Mouse (Mus musculus) hematopoietic stem cell, adult 5-6 weeks (primary cell): ENCODE results near the gene Blzf1. TPM values are rescaled to one million over a fixed set of nuclear protein-coding genes. Genes with fewer than 3 reads are reported as not detected.

ENCODE experiments used
- ATAC-seq, 2 experiments: fragments of 125-278 bp in 1 of 2; replicated peaks in 1 of 2; 2 replicates each; pipeline ENCODE4 v1.8.0; 2016 to 2017; ENCODE audit warnings: inconsistent platforms in 2 of 2, mild to moderate bottlenecking in 2 of 2, moderate number of reproducible peaks in 2 of 2, low read depth in 1 of 2, moderate TSS enrichment in 1 of 2; ENCODE audit not compliant: low FRiP score in 2 of 2, poor library complexity in 2 of 2, severe bottlenecking in 2 of 2, insufficient read depth in 1 of 2, low TSS enrichment in 1 of 2
- total RNA-seq: library from RNA; stranded (forward); fragments of 172-1452, 232-1000 nt; gene quantifications from 2 replicates; pipeline ENCODE4 v1.2.3, GENCODE M21; 2017

Gene Blzf1
- 41.2 and 56.4 TPM in 2 replicates for total RNA-seq

DNA sequence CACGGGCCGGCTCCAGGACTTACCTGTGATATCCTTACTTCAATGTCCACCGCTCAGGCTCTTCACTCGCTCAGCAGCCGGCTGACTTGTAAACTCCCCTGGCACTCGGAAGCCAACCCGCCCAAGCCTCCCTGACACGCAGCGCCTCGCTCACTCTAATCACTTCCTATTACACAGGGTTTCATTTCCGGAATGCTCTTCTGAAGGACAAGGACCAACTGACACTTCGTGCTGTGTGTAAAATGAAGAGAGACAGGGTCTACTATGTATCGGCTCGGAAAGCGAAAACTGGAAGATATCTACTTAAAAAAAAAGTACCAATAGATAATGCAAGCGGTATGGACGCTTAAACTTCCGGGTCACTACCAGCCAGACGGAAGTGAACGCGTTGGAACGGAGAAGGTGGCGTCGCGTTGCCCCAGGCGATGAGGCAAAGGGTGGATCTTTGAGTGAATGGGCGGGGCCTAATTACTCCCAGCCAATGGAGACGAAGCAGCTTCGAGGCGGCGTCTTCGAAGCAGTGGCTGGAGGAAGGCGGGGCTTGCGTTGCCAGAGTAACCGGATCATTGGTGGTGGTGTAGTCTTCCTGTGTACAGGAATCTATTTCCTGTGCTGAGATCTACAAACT, at the start of gene Blzf1:
TSS of gene Blzf1 (minus strand) at position 366 of the 628 bp plus-strand sequence.
- ATAC-seq = peak; percentile 99 to 100

DNA sequence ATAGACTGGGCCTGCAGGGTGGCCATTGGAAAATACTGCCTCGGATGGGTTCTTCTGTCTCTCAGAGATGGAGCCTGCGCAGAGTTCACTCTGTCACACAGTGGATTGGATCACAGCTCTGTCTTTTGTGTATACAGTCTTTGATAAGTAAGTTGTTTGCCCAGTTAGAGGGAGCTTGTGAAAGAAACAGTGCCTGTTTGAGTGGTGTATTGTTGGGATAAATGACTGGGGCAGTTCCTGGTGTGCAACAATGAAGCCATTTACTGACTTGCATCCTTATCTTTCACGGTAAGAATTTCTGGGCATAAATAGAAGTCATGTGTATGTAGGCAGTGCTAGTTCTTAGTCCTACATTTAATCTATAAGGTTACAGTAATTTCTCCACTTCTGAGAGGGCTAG, 46.2 kb upstream of the Blzf1 start:
- ATAC-seq = no peak

DNA sequence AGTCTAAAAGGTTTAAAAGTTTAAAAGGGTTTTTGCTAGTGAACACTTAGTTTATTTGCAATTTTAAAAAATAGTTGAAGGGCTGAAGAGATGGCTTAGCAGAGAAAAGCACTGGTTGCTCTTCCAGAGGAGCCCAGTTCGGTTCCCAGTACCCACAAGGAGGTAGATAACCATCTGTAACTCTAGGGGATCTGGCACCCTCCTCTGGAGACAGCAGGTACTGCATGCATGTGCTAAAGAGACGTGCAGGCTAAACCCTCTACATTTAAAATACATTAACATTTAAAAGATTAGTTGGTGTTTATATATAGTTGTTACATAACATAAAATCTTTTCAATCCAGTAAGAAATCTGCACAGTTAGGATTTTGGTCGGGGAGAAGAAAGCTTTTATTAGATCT, 34.9 kb upstream of the Blzf1 start:
- no peak; a peak in 1 of 4 replicates for ATAC-seq

DNA sequence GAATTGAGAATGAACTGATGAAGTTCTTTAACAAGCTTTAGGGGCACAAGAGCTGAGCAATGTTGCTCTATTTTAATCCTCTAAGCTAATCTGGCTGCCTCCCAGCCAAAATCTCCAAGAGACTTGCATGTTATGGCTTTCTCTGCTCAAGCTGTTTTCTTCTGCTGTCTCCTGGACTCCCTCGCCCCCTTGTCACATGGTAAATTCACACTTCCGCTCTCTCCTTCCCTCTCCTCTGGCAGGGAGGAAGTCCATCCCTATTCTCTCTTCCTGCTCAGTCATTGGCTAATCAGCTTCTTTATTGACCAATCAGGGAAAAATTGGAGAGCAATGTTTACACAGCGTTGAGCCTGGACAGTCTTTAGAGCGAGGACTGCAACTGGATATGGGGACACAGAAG, 28.6 kb upstream of the Blzf1 start:
- ATAC-seq = no peak

DNA sequence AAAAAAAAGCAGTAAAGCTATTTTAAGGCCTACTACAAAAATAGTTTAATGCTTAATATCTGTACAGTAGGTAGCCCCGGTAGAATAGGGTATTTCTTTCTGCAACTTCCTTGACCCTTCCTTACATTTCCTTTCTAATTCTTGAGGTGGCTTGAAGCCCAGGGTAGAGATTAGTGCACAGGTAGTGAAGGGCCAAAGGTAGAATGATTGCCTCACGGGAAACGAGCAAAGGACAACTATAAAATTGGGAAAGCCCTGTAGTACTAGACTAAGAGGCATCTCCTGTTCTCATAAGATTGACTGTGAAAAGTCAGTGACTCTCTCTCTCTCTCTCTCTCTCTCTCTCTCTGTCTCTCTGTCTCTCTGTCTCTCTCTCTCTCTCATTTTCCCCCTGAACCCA, 28.1 kb upstream of the Blzf1 start:
- ATAC-seq = no peak

DNA sequence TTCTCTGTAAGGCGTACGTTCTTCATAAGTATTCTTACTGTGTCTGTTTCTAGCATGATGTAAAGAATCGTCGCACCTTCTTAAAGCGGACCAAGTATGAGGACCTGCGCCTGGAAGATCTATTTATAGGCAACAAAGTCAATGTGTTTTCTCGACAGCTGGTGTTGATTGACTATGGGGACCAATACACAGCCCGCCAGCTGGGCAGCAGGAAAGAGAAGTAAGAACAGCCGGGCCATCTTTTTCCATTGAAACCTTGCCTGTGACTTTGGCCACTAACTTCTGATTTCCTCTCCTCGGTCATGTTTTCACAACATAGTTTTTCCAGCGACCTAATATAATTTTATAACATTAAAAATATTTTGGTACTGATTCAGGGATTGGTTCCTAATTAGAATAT, 25.3 kb upstream of the Blzf1 start:
- ATAC-seq = no peak

DNA sequence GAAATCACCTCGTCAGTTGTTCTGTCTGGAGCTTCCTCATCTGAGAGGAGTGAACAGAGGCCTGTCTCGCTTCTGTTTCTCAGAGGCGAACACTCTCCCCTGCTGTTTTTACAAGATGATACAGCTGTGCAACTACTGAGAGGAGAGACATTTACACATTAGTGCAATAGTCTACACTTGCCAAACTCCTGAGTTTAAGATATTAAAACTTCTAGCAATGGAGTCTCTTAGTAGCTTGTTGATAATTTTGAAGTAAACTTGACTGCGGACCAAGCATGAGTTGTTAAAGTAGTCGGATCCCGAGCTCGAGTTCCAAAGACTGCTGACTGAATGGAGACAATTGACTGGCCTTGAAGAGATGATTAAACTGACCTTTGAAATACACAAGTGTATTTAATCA, 20.5 kb upstream of the Blzf1 start:
- no peak for ATAC-seq

DNA sequence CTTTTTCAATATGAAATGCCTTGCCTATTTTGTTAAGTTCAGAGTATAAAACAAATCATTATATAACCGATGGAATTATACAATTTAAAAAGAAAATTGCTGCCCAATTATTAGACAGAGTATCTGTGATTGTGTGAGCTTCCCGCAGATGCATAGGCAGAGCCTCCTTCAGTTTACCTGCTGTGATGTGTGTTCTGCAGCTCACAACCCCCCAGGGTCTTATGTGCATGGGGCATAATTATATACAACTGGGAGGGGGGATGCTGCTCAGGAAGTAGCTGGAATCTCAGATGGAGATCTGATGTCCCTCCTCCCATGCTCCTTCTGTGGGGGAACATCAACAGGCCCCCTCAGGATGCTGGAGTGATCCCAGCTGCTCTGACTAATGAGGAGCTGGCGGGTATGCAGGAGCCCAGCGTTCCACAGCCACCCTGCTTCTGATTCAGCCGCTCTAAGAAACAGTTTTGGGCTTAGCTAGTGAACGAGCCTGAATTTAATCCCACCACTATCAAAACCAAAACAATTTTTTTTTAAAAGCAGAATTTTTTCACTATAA, 19.4 kb upstream of the Blzf1 start:
- ATAC-seq = no peak

DNA sequence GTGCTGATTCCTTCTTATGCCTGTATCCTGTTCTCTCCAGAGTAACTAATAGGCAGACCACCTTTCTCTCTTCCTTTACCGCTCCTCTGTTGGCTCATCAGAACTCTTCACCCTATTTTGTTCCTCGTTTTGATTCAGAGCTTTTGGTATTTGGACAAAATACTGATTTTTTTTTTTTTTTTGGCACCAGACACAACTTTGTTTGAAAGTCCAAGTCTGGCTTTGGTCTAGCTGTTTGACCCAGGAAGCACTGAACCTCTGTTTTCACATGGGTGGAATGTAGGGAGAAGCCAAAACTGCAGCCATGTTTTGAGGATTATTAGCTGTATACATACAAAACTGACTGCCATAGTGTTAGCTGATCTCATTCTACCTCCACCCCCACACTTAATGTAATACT, 17.6 kb upstream of the Blzf1 start:
- ATAC-seq = no peak

DNA sequence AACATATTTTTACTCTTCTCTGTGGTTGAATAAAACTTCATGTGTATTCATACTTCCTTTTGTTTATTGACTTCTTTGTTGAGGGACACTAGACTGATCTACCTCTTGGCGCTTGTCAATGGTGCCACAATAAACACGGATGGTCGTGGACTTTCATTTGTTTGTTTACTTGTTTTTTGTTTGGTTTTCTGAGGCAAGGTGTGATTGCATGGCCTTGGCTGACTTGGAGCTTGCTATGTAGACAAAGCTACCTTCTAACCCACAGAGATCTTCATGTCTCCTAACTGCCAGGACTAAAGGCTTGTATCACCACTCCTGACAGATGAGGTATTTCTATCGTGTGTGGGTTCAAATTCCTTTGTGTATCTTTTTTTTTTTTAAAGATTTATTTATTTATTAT, 16.9 kb upstream of the Blzf1 start:
- no peak for ATAC-seq

DNA sequence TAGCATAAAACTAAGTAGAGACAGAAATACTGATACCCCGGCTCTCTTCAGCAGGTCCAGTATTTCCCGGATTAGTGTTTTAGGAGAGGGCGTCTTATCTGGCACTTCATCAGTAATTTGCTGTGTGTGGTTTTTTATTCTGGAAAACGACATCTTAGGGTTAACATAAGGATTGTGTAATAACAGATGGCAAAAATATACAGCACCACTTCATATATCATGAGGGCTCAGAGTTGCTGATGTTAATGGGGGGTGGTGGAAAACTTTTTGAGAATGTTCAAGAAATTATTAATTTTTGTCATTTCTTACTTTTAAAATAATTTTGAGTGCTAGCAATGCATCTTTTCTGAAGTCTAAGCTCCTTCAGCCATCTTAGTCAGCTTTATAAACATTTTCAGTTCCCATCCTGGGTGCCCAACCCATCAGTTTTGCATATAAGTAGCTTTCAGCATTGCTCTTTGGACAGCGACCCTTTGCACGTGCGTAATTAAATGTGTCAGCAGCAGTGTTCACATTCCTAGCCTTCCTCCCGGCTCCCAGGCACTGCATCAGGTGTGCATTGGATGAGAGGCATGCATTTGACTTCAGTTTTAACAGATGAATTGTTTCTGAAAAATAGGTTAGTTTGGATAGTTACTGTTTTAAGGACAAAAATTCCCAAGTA, 15.8 kb upstream of the Blzf1 start:
- ATAC-seq = no peak

DNA sequence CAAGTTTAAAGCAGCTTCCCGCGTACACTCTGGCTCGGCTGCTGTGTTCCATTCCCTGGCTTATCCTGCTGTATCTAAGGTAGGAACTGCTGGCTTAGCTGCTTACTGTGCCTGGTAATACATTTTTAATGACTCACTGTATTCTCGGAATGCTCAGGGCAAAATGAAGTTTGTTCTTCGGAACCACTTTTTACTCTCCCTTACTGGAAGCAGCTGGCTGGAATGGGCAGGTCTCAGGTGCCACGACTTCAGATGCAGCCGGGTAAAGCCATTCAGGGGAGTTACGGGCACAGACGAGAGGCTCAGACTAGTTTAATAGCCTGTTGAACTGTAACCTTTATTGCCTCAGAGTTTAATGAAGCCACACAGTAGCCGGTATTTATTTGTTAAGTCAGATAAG, 14.1 kb upstream of the Blzf1 start:
- no peak for ATAC-seq

DNA sequence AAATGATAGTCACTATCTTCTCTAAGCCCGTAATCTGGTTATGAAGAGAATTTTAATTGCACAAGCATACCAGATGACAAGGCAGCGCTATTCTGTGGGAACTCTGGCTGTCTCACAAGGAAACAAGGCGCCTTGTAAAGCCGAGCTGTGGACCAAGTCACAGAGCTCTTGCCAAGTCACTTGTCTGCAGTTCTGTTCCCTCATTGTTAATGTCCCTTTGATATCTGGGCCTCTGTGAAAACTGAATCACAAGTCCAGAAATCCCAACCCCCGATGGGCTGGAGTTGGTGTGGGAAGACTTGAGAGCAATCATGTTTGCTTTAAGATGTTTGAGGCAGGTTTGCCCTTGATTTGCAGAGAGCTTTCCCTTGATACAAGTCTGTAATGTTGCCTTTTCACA, 13.4 kb upstream of the Blzf1 start:
- no peak for ATAC-seq

DNA sequence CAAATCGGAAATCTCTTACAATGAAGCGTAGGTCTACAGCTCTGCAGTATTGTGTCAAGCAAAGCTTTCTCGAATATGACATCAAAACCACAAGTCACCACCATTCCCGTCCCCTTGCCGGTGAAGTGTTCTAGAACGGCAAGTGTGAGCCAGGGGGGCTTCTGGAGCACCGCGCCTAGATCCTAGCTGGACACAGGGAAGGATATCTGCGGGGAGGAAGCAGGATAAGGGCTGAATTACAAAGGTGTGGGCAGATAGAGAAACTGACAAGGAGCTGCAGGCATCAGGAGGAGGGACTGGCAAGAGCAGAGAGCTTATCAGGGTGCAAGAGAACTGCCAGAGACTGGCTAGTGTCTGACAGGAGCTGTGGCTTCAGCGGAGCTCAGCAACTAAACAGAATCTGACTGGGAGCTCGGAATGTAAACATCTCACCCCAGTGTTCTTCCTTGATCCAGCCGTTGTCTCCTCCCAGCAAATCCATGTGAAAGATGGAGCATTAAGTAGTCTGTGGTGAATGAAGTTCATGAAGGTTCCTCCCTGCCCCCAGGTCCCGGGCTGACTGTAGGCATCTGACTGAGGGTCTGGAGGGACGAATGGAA, 12.4 kb upstream of the Blzf1 start:
- ATAC-seq = no peak

DNA sequence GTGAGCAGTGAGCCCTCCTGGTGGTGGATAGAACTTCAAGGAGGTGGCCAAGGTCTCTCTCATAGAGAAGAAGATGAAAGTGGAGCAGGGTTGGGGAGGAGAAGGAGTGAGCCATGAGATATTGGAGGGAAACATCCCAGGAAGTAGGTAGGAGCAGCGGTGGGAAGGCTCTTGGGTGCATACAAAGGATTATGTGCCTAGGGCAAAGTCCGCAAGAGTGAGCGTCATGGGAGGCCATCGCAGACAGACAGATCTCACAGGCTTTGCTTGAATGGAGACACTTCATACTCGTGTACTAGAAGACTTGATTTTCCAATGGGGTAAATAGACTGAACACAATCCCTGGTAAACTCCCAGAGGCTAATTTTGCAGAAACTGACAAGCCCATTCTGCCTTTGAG, 11.2 kb upstream of the Blzf1 start:
- no peak for ATAC-seq

DNA sequence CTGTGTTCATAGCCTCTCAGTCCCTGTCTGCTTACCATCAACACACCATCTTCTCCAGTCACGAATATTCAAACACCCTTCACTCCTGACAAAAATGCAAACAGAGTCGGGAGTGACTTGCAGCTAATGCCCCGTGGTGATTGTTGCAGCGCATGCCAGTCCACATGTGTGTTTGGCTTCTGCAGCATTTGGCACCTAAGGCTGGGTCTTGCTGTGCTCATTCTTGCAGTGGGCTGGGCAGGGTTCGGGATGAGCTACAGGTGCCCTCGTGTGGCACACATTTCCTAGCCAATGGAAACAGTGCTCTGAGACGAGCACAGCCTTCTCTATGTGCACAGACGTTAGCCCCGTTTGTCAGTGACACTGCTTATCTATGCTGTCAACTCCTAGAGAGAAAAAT, 10.0 kb upstream of the Blzf1 start:
- no peak for ATAC-seq

DNA sequence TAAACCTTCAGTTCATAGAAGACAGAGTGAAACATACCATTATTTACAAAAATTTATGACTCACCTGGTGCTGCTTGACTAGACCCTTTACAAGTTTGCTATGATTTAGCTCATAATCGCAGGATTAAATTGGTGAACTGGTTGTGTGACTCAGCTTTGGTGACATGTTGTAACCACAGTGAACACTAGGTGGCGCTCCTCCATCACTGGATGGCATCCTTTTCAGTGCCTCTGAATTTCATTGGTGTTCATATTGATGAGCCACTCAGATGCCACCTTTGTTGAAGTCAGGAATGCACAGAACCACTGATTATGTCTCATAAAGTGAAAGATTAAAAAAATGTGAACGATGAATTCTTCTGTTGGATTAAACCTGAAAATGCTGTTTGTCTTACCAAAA, 9.4 kb upstream of the Blzf1 start:
- peak; percentile 56 to 85; a peak in 3 of 4 replicates for ATAC-seq

DNA sequence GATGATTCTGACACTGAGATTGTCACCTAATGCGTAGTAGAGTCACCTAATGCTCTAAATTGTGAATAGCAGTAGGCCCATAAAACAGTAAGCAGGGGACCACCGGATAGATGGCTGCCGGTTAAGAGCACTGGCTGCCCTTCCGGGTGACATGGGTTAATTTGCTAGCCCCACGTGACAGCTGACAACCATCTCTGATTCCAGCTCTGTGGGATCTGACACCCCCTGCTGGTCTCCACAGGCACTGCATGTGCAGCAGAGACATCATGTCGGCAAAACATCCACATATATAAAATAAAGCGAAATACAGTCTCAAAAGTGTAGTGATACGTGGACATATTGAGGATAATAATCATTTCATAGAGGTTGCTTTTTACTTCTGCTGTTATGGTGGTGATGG, 8.0 kb upstream of the Blzf1 start:
- peak in 1 of 2 experiments; percentile 41; a peak in 1 of 4 replicates for ATAC-seq

DNA sequence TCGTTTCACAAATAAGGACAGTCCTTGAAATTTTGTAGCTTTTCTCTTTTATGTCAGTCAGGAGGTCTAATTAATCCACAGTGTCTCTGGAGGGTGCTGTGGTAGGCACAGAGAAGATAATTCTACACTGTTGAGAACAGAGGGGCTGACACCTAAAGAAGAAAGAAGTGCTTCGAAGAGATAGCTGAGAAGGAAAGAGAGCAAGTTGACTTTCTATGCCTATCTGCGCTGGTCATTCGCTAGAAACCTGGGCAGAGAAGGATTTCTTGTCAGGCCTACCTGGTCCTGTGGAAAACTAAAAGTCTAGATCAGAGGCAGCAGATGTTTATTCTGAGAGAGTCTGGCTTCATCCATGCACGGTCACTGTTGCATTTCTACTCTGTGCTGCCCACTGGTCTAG, 6.8 kb upstream of the Blzf1 start:
- no peak for ATAC-seq
